Comparison of ENCODE assay signal across 14 mouse cellular contexts in the genomic region with DNA sequence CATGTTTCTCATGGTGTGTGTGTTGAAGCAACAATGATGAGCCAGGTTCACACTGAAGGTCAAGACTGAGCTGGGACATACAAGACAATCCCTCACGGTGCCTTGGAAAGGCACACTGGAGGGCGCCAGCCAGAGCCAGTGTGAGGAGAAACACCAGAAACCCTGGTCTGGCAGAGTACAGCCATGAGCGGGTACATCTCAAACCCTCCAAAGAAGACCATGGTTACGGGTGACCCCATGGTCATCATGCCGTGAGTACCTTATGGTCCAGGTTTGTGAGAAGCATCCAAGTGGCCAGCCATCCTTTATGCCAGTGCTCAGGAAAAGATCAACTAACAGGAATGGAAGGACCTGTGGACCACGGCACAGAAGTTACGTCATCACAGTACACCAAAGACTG.
"Had no signal": no experiment of that assay in that cellular context is flagged by ENCODE, and none has a peak within 500 bp of the region (broad histone marks: within the 10 kb centered on the region; RNA-seq: fewer than 3 reads in every experiment).

No protein-coding gene starts in this region.

- H3K9ac ChIP-seq: neural tube, embryonic 15.5 days; stomach, embryonic 15.5 days had no signal

- H3K9me3 ChIP-seq: neural tube, embryonic 15.5 days; stomach, embryonic 15.5 days had no signal

- H3K4me2 ChIP-seq: neural tube, embryonic 15.5 days; stomach, embryonic 15.5 days had no signal

- H3K36me3 ChIP-seq: neural tube, embryonic 15.5 days; stomach, embryonic 15.5 days had no signal

- H3K27ac ChIP-seq: neural tube, embryonic 15.5 days; stomach, embryonic 15.5 days; stomach, postnatal 0 days had no signal

- H3K4me1 ChIP-seq: neural tube, embryonic 15.5 days; stomach, embryonic 15.5 days had no signal

- DNase-seq: right cerebral cortex, adult 18-20 months; right cerebral cortex, postnatal 14 days; right cerebral cortex, postnatal 25 days; right cerebral cortex, postnatal 4 days; spleen, adult 18-20 months; thymus, adult 18-20 months; thymus, adult 2 months; thymus, postnatal 14 days; thymus, postnatal 25 days; thymus, postnatal 36 days; thymus, postnatal 4 days had no signal

- H3K4me3 ChIP-seq: neural tube, embryonic 15.5 days; stomach, embryonic 15.5 days had no signal

- H3K27me3 ChIP-seq: neural tube, embryonic 15.5 days; stomach, embryonic 15.5 days had no signal
